Mouse (Mus musculus): ENCODE results near the gene Cep41.

The Cep41 gene

GRCm38 (mm10) chr6:30673764-30674561 is 19.6 kb downstream of the Cep41 start:
- no peak for DNase-seq (ENCODE audit: low spot score in 2 of 2)

- no peak for DNase-seq (ENCODE audit: low spot score in 2 of 2)
These were observed 21.9 kb downstream of the Cep41 start for GRCm38 (mm10) chr6:30671696-30672095.

- no peak for DNase-seq (ENCODE audit: low spot score in 2 of 2)
These were observed 26.0 kb downstream of the Cep41 start for GRCm38 (mm10) chr6:30667585-30667984.

GRCm38 (mm10) chr6:30666043-30666442 is 27.5 kb downstream of the Cep41 start:
- DNase-seq (ENCODE audit: low spot score in 2 of 2): no peak

GRCm38 (mm10) chr6:30665296-30665695 is 28.3 kb downstream of the Cep41 start:
- DNase-seq (ENCODE audit: low spot score in 2 of 2): no peak

- DNase-seq (ENCODE audit: low spot score in 2 of 2): no peak
These were observed 28.8 kb downstream of the Cep41 start for GRCm38 (mm10) chr6:30664776-30665175.

- DNase-seq (ENCODE audit: low spot score in 2 of 2): no peak
These were observed 34.9 kb downstream of the Cep41 start for GRCm38 (mm10) chr6:30658619-30659018.

- no peak for DNase-seq (ENCODE audit: low spot score in 2 of 2)
These were observed 36.3 kb downstream of the Cep41 start for GRCm38 (mm10) chr6:30657279-30657678.

- no peak for DNase-seq (ENCODE audit: low spot score in 2 of 2)
These were observed 38.6 kb downstream of the Cep41 start for GRCm38 (mm10) chr6:30654932-30655331.

GRCm38 (mm10) chr6:30654402-30654859 is 39.1 kb downstream of the Cep41 start:
- DNase-seq (ENCODE audit: low spot score in 2 of 2): no peak

GRCm38 (mm10) chr6:30653518-30653917 is 40.0 kb downstream of the Cep41 start:
- DNase-seq (ENCODE audit: low spot score in 2 of 2): no peak

- DNase-seq (ENCODE audit: low spot score in 2 of 2): no peak
These were observed 40.9 kb downstream of the Cep41 start for GRCm38 (mm10) chr6:30652425-30653188.

GRCm38 (mm10) chr6:30649651-30650296 is 43.8 kb downstream of the Cep41 start:
- no peak for DNase-seq (ENCODE audit: low spot score in 2 of 2)

GRCm38 (mm10) chr6:30645379-30645778 is 48.2 kb downstream of the Cep41 start:
- DNase-seq (ENCODE audit: low spot score in 2 of 2): no peak

- no peak for DNase-seq (ENCODE audit: low spot score in 2 of 2)
These were observed 49.1 kb downstream of the Cep41 start for GRCm38 (mm10) chr6:30644462-30644861.

GRCm38 (mm10) chr6:30643694-30644460 is 49.7 kb downstream of the Cep41 start:
- DNase-seq (ENCODE audit: low spot score in 2 of 2): no peak

GRCm38 (mm10) chr6:30638674-30639268 is 54.8 kb downstream of the Cep41 start, which contains the start of gene Cpa1:
TSS of gene Cpa1 (plus strand) at chr6:30639218.
- no peak for DNase-seq (ENCODE audit: low spot score in 2 of 2)

- no peak for DNase-seq (ENCODE audit: low spot score in 2 of 2)
These were observed 57.2 kb downstream of the Cep41 start for GRCm38 (mm10) chr6:30636186-30636842.

GRCm38 (mm10) chr6:30635361-30635862 is 58.1 kb downstream of the Cep41 start:
- DNase-seq (ENCODE audit: low spot score in 2 of 2): no peak

- no peak for DNase-seq (ENCODE audit: low spot score in 2 of 2)
These were observed 63.6 kb downstream of the Cep41 start for GRCm38 (mm10) chr6:30629989-30630388.
